Mouse (Mus musculus) limb, embryonic 11.5 days (tissue): Measurements from ENCODE around the gene Islr. TPM values are rescaled to one million over a fixed set of nuclear protein-coding genes. Genes with fewer than 3 reads are reported as not detected.

ENCODE experiments used
- ATAC-seq: fragments of 200-750 bp; cut with Nextera tagmentation; 2 replicates; pipeline ENCODE4 v1.8.0; 2017; ENCODE audit warnings: low read depth; ENCODE audit not compliant: insufficient number of reproducible peaks, low FRiP score, low TSS enrichment
- DNase-seq: peaks from one replicate; pipeline ENCODE4 v3.0.0-alpha.2; 2015; ENCODE audit warnings: low spot score
- H3K27ac ChIP-seq: fragments of 300-500 bp; sonication (generic); replicated peaks from 2 replicates; pipeline ENCODE4 v1.5.1; 2014; ENCODE audit warnings: low read depth, mild to moderate bottlenecking, low read length
- H3K27me3 ChIP-seq: fragments of 300-500 bp; sonication (generic); 2 replicates; pipeline ENCODE4 v1.6.1; 2014; ENCODE audit warnings: mild to moderate bottlenecking, low read length, mixed read lengths; ENCODE audit not compliant: control insufficient read depth, insufficient read depth
- H3K36me3 ChIP-seq: fragments of 300-500 bp; sonication (generic); 2 replicates; pipeline ENCODE4 v1.6.1; 2014; ENCODE audit warnings: mild to moderate bottlenecking, low read length, moderate library complexity, mixed read lengths; ENCODE audit not compliant: control insufficient read depth, insufficient read depth
- H3K4me1 ChIP-seq: fragments of 300-500 bp; sonication (generic); 2 replicates; pipeline ENCODE4 v1.6.1; 2014; ENCODE audit warnings: low read length, mixed read lengths; ENCODE audit not compliant: control insufficient read depth, insufficient read depth
- H3K4me2 ChIP-seq: fragments of 300-500 bp; sonication (generic); 2 replicates; pipeline ENCODE4 v1.6.1; 2014; ENCODE audit warnings: low read depth, mild to moderate bottlenecking, moderate library complexity; ENCODE audit not compliant: severe bottlenecking
- H3K4me3 ChIP-seq: fragments of 300-500 bp; sonication (generic); 2 replicates; pipeline ENCODE4 v1.5.1; 2014; ENCODE audit warnings: low read depth, low read length
- H3K9ac ChIP-seq: fragments of 300-500 bp; sonication (generic); 2 replicates; pipeline ENCODE4 v1.6.1; 2014; ENCODE audit warnings: mild to moderate bottlenecking, low read length
- H3K9me3 ChIP-seq: fragments of 300-500 bp; sonication (generic); 2 replicates; pipeline ENCODE4 v1.6.1; 2016; ENCODE audit warnings: low read length; ENCODE audit not compliant: control insufficient read depth
- WGBS: fragments of 180-500 bp; shearing (Covaris S2); extraction: QIAGEN DNeasy Blood & Tissue Kit; methylation state at CpG from one replicate; pipeline ENCODE4 v1.1.7; 2014; 5-methylcytosine and 5-hydroxymethylcytosine counted together
- polyA plus RNA-seq: library from polyadenylated mRNA; unstranded; fragments of >200 nt; fragmentation: Nextera tagmentation; extraction: Ambion mirVana; gene quantifications from 2 replicates; pipeline ENCODE4 v1.2.1, GENCODE M21; 2014

The Islr gene
- polyA plus RNA-seq, 1 experiment from 2014 or later, result 37.6 TPM

DNA sequence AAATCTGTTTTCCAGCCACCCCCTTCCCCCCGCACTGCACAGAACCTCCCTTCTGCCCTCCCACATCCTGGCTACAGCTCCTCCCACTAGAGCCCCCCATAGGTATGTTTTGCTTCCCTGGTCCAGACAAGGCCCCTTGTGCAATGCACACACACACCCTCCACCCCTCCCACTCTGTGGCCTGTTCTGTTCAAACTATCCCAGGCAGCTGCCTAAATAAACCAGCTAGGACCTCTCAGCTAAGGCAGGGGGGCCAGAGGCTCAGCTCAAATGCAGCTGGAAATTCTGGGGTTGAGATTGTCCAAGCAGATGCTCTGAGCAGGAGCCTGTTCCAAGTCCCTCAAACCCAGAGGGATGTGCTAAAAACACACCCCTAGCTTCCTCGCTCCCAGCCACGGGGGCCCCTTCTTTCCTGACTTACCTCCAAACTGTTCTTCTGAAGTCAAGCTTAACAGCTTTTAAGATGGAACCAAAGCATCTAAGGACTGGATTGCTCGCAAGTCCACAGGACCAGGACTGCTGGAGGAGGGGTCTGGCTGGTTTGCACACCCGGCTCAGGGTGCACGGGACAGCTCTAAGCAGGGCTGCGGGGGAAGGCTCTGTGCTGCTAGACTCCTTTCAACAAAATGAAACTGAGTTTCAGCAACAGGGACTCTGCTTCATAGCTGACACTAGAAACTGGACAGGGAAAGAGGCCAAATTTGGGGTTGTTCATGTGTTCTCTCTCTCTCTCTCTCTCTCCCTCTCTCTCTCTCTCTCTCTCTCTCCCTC is 45.4 kb downstream of the Islr start:
- no peaks in the 10 kb centered on the region for H3K9me3 ChIP-seq
- H3K4me1 ChIP-seq, result peaks cover 47% of the 10 kb centered on the region
- H3K36me3 ChIP-seq, result peaks cover 2% of the 10 kb centered on the region; the same call in 1 of the 2 replicates
- peak overlapping the region; percentile 42 for H3K9ac ChIP-seq
- H3K4me2 ChIP-seq, result peak overlapping the region; percentile 47
- peak; percentile 91 for ATAC-seq
- no peaks in the 10 kb centered on the region for H3K27me3 ChIP-seq
- DNase-seq, result peak; percentile 82
- H3K4me3 ChIP-seq, result peak overlapping the region; percentile 24
- peak overlapping the region; percentile 92 for H3K27ac ChIP-seq
- WGBS, result 18% methylated on average over 7 of the region's 7 CpGs

DNA sequence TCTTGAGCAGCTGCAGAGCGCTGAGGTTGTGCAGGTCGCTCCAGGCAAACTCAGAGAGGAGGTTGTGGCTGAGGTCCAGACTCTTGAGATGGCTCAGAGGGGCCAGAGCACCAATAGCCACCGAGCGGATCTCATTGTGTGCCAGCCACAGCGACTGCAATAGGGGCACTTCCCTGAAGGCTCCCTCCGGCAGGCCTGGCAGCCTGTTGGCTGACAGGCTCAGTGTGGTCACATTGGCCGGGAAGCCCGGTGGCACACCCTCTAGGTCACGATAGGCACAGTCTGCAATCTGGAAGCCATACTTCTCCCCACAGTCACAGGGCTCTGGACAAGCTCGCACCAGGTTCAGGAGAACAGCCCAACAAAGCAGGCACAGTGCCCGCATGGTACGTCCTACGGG is 46.3 kb downstream of the Islr start:
- Histone ChIP-seq H3K9me3 (no peaks in the 10 kb centered on the region), H3K4me3 (peak overlapping the region; percentile 24), H3K27ac (peak overlapping the region; percentile 92), H3K36me3 (peaks cover 2% of the 10 kb centered on the region; the same call in 1 of the 2 replicates), H3K9ac (peak overlapping the region; percentile 42), H3K27me3 (no peaks in the 10 kb centered on the region), H3K4me2 (peak overlapping the region; percentile 47), H3K4me1 (peaks cover 50% of the 10 kb centered on the region)
- WGBS, result 87% methylated on average over 13 of the region's 13 CpGs
- no peak for ATAC-seq
- DNase-seq, result no peak

DNA sequence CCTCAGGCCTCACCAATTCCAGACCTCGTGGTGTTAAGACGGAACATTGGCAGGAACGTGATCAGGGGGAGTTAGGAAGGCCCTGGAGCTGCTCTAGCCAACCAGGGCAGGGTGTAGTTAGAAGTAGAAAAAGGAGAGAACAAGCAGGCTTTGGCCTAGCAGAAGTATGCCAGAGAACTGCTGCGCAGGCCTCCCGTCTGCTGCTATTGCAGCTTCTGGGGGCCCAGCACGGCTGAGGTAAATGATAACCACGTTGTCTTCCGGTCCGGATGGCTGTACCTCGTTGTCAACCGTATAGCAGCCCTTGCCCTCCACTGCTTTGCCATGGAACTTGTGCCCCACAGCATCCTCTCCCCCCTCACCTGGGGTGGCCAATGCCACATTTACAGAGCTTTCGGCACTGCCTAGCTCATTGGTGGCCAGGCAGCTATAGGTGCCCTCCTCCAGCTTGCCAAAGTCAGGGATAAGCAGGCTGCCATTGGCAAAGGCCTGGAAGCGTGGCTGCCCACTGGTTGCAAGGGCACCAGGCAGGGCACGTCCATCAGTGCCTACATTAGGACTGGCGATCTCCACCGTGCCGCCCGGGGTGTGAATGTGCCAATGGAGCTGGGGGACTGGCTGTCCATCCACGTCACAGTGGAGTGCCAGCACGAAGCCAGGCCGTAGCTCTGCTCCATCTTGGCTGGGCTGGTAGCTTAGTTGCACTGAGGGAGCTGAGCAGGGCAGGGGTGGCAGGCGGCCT is 47.1 kb downstream of the Islr start:
- Histone ChIP-seq H3K9ac (no peak overlapping the region; the same call in 1 of the 2 replicates), H3K36me3 (peaks cover 5% of the 10 kb centered on the region; the same call in 1 of the 2 replicates), H3K27ac (peak overlapping the region; percentile 92; the same call in 1 of the 2 replicates), H3K27me3 (no peaks in the 10 kb centered on the region), H3K4me3 (no peak overlapping the region; the same call in 1 of the 2 replicates), H3K4me1 (peaks cover 50% of the 10 kb centered on the region), H3K4me2 (peak overlapping the region; percentile 47), H3K9me3 (no peaks in the 10 kb centered on the region)
- WGBS, result 87% methylated on average over 22 of the region's 22 CpGs
- no peak for DNase-seq
- no peak for ATAC-seq

DNA sequence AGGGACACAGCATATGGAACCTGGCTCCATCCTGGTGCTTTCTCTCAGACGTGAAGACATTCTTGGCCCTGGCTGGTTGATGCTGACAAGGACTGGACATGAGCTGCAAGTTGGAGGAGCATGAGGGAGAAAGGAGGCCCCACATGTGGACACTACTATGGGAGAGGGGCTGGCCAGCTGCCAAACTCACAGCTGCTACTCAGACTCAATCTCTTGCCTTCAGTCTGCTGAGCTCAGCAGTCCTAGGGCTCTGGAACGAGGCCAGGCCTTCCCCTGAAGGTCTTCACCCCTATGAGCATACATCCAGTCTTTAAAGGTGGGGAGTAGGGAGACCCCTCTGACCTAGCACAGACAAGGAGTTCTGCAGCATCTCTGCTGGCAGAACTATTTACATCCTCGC is 48.7 kb downstream of the Islr start:
- DNase-seq, result no peak
- WGBS, result 58% methylated on average over 3 of the region's 3 CpGs
- H3K27me3 ChIP-seq, result no peaks in the 10 kb centered on the region
- peaks cover 5% of the 10 kb centered on the region; the same call in 1 of the 2 replicates for H3K36me3 ChIP-seq
- H3K4me3 ChIP-seq, result no peak overlapping the region
- ATAC-seq, result no peak
- H3K27ac ChIP-seq, result peak overlapping the region; percentile 15; the same call in 1 of the 2 replicates
- peaks cover 49% of the 10 kb centered on the region for H3K4me1 ChIP-seq
- no peak overlapping the region for H3K4me2 ChIP-seq
- H3K9ac ChIP-seq, result no peak overlapping the region
- no peaks in the 10 kb centered on the region for H3K9me3 ChIP-seq

DNA sequence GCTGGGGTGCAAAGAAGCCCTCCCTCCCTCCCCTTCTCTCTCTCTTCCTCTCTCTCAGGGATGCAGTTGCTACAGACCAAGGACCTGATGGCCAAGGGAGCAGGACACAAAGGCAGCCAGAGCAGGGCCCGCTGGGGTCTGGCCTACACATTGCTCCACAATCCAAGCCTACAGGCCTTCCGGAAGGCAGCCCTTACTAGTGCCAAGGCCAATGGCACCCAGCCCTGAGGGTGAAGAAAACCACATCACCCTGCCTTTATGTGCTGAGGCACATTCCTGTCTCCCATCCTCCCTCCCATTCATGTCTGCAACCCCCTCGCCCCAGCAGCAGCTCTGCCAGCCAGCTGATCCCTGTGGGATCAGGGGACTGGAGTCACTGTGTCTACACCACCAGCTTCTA is 51.0 kb downstream of the Islr start:
- no peaks in the 10 kb centered on the region for H3K9me3 ChIP-seq
- peak overlapping the region; percentile 40; the same call in 1 of the 2 replicates for H3K27ac ChIP-seq
- ATAC-seq (no peak), DNase-seq (no peak)
- H3K4me1 ChIP-seq, result peaks cover 27% of the 10 kb centered on the region
- H3K9ac ChIP-seq, result no peak overlapping the region
- H3K27me3 ChIP-seq, result no peaks in the 10 kb centered on the region
- H3K4me3 ChIP-seq, result no peak overlapping the region
- peaks cover 8% of the 10 kb centered on the region for H3K36me3 ChIP-seq
- WGBS, result 82% methylated on average over 3 of the region's 3 CpGs
- no peak overlapping the region for H3K4me2 ChIP-seq

DNA sequence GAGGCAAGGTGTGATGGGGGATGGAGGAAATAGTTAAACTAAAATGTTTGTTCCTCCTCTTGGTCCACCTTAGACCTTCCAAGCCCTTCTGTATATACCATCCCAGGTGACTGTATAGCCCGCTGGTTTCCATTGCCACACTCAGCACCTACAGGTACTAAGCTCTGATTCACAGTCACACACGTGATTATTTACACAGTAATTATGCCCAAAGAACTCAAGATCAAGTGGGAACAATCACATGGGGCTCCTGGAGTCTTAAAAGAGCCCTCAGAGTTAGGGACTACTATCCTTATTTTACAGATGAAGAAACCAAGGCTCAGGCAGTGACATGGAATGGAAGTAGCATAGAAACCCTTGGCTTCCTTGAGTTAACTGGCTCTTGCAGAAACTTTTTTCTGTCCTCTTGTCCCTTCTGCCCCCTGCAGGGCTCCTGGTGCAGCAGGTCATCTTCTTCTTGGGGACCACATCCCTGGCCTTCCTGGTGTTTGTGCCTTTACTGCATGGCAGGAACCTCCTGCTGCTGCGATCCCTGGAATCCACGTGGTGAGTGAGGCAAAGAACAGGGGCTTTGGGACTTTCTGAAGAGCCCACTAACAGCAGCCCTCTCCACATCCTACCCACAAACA is 53.3 kb downstream of the Islr start:
- 77% methylated on average over 4 of the region's 4 CpGs for WGBS
- H3K36me3 ChIP-seq, result peaks cover 8% of the 10 kb centered on the region
- no peak overlapping the region for H3K9ac ChIP-seq
- H3K27ac ChIP-seq, result no peak overlapping the region
- H3K9me3 ChIP-seq, result no peaks in the 10 kb centered on the region
- DNase-seq, result no peak
- H3K4me1 ChIP-seq, result peaks cover 14% of the 10 kb centered on the region
- ATAC-seq, result no peak
- no peaks in the 10 kb centered on the region for H3K27me3 ChIP-seq
- H3K4me2 ChIP-seq, result no peak overlapping the region
- no peak overlapping the region for H3K4me3 ChIP-seq

DNA sequence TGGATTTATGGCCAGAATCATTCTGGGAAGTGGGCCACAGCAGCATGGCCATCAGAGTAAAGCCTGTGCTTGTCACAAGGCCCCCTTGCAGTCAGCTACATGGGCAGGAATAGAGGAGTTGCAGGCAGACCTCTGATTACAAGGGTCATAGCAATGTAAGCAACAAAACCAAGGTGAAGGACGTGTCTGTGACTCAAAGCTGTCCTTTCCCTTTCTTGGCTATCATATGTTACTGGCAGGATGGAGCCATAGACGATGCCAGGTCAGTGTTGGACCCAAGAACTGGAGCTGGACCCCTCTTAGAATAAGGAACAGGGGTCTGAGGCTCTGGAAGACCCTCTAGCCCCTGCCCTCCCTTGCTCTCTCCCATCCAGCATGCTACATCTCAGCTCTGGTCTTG is 55.3 kb downstream of the Islr start:
- Histone ChIP-seq H3K4me1 (peaks cover 10% of the 10 kb centered on the region), H3K4me3 (no peak overlapping the region), H3K27ac (no peak overlapping the region), H3K9me3 (no peaks in the 10 kb centered on the region), H3K36me3 (peaks cover 6% of the 10 kb centered on the region), H3K9ac (no peak overlapping the region), H3K4me2 (no peak overlapping the region), H3K27me3 (no peaks in the 10 kb centered on the region)
- ATAC-seq (no peak), DNase-seq (no peak)
- 76% methylated on average over 2 of the region's 2 CpGs for WGBS

DNA sequence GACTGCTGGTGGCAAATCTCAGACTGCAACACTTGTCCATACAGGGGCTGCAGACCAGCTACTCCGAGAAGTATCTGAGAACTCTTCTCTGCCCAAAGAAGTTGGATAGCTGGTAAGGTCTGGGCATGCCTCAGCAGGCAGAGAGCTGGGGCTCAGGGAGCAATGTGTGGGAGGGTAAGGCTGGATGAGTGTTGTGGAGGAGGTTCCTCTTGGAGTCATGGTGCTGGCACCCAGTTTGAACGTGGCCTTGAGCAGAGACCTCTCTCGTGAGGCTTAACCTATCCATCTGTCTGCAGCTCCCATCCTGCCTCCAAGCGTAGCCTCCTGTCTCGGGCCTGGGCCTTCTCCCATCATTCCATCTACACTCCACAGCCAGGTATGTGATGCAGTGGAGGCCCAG is 58.7 kb downstream of the Islr start:
- H3K27me3 ChIP-seq, result no peaks in the 10 kb centered on the region
- no peak overlapping the region for H3K4me3 ChIP-seq
- ATAC-seq (no peak), DNase-seq (no peak)
- H3K4me2 ChIP-seq, result no peak overlapping the region
- no peak overlapping the region for H3K9ac ChIP-seq
- peaks cover 6% of the 10 kb centered on the region for H3K36me3 ChIP-seq
- H3K9me3 ChIP-seq, result no peaks in the 10 kb centered on the region
- no peak overlapping the region for H3K27ac ChIP-seq
- peaks cover 9% of the 10 kb centered on the region for H3K4me1 ChIP-seq
- 84% methylated on average over 5 of the region's 5 CpGs for WGBS
